Mouse (Mus musculus) right cerebral cortex, postnatal 4 days (tissue): ENCODE measurements around the gene Rnase13.

Experiments
- DNase-seq: peaks from one replicate; pipeline ENCODE4 v3.0.0-alpha.2; 2022

Rnase13 gene

GRCm38 (mm10) chr14:51871741-51872140, 50.8 kb downstream of the Rnase13 start:
- DNase-seq, result no peak
